Mouse (Mus musculus): ENCODE measurements around the gene Kmt2e.
A peak's percentile ranks its signal among the peaks of the same experiment; 100 is the strongest.
"Not testable (repeated sequence)": the region's sequence is repeated elsewhere in the genome, so short reads cannot be mapped to it uniquely, and the experiment has no call there.

The Kmt2e gene

GRCm38 (mm10) chr5:23499257-23499656 lies 65.0 kb downstream of the Kmt2e start:
- DNase-seq (ENCODE audit: low read depth, low spot score): no peak

- DNase-seq (ENCODE audit: low read depth, low spot score): no peak
Measured at GRCm38 (mm10) chr5:23500715-23501114, 66.5 kb downstream of the Kmt2e start.

DNA sequence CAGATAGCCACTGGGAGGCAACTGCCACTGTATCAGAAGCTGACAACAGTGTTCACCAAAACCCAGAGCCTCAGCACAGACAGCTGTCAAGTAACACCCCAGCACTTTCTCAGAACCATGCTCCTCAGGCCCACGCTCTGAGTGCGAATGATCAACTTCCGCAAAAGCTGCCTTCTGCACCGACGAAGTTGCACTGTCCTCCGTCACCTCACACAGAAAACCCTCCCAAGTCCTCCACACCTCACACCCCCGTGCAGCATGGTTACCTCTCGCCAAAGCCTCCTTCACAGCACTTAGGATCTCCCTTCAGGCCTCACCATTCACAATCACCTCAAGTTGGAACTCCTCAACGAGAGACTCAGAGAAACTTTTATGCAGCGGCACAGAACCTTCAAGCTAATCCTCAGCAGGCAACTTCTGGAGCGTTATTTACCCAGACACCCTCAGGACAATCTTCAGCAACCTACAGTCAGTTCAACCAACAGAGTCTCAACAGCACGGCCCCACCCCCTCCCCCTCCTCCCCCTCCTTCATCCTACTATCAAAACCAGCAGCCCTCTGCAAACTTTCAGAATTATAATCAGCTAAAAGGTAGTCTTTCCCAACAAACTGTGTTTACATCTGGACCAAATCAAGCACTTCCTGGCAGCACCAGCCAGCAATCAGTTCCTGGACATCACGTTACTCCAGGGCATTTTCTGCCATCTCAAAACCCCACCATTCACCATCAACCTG lies 67.5 kb downstream of the Kmt2e start:
- DNase-seq (ENCODE audit: low read depth, low spot score): peak; percentile 68

- no peak for DNase-seq (ENCODE audit: low read depth, low spot score)
Measured at GRCm38 (mm10) chr5:23502317-23502937, 68.2 kb downstream of the Kmt2e start.

GRCm38 (mm10) chr5:23505578-23505977 lies 71.3 kb downstream of the Kmt2e start:
- no peak for DNase-seq (ENCODE audit: low read depth, low spot score)

GRCm38 (mm10) chr5:23507210-23507609 lies 73.0 kb downstream of the Kmt2e start:
- no peak for DNase-seq (ENCODE audit: low read depth, low spot score)

- DNase-seq (ENCODE audit: low read depth, low spot score): no peak
Measured at GRCm38 (mm10) chr5:23508630-23509029, 74.4 kb downstream of the Kmt2e start.

GRCm38 (mm10) chr5:23511456-23511855 lies 77.2 kb downstream of the Kmt2e start:
- no peak for DNase-seq (ENCODE audit: low read depth, low spot score)

- no peak for DNase-seq (ENCODE audit: low read depth, low spot score)
Measured at GRCm38 (mm10) chr5:23512556-23512955, 78.3 kb downstream of the Kmt2e start.

DNA sequence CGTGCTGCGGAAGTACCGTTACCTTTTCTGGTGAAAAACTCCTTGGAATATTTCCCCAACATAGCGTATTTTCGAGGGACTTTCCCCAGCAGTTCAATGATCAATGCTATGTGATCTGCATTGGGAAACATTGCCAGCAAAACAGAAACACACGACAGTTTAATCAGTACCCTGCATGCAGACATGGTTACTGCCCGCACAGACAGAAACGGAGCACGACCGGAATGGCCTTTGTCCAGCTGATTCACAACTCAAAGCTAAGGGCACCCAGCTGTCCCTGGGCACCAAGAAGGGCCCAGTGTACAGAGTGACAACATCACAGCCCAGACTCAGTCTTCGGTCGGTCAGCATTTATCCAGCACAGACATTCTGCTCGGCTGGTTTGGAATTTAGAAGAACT lies 79.2 kb downstream of the Kmt2e start:
- DNase-seq (ENCODE audit: low read depth, low spot score): no peak

GRCm38 (mm10) chr5:23515038-23515437 lies 80.8 kb downstream of the Kmt2e start:
- DNase-seq (ENCODE audit: low read depth, low spot score): no peak

DNA sequence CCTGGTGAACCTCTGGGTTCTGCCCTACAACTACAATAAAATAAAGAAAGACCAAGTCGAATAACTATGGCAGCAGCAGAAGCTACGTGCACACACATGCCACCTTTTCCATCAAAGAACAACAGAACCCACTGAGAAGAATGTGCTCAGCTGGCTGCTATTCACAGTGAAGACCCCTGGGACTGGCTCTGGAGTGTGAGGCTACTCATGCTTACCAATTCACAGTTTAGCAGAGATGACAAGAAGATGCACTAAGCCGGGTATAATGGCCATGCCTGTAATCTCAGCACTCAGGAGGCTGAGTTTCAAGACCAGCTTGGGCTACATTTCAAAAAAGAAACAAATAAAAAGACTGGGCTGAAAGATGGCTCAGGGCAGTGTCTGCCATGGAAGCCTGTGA lies 82.7 kb downstream of the Kmt2e start:
- no peak for DNase-seq (ENCODE audit: low read depth, low spot score)

- DNase-seq (ENCODE audit: low read depth, low spot score): peak; percentile 91
Measured at GRCm38 (mm10) chr5:23517839-23518238, 83.6 kb downstream of the Kmt2e start.

GRCm38 (mm10) chr5:23518673-23519072 lies 84.4 kb downstream of the Kmt2e start:
- no peak for DNase-seq (ENCODE audit: low read depth, low spot score)

- DNase-seq (ENCODE audit: low read depth, low spot score): no peak
Measured at GRCm38 (mm10) chr5:23519679-23520078, 85.4 kb downstream of the Kmt2e start.

- DNase-seq (ENCODE audit: low read depth, low spot score): no peak
Measured at GRCm38 (mm10) chr5:23521645-23522044, 87.4 kb downstream of the Kmt2e start.

GRCm38 (mm10) chr5:23523936-23524335 lies 89.7 kb downstream of the Kmt2e start:
- no peak for DNase-seq (ENCODE audit: low read depth, low spot score)

GRCm38 (mm10) chr5:23524621-23525020 lies 90.4 kb downstream of the Kmt2e start:
- DNase-seq (ENCODE audit: low read depth, low spot score): no peak

- DNase-seq (ENCODE audit: low read depth, low spot score): no peak
Measured at GRCm38 (mm10) chr5:23531100-23531499, 96.9 kb downstream of the Kmt2e start.

DNA sequence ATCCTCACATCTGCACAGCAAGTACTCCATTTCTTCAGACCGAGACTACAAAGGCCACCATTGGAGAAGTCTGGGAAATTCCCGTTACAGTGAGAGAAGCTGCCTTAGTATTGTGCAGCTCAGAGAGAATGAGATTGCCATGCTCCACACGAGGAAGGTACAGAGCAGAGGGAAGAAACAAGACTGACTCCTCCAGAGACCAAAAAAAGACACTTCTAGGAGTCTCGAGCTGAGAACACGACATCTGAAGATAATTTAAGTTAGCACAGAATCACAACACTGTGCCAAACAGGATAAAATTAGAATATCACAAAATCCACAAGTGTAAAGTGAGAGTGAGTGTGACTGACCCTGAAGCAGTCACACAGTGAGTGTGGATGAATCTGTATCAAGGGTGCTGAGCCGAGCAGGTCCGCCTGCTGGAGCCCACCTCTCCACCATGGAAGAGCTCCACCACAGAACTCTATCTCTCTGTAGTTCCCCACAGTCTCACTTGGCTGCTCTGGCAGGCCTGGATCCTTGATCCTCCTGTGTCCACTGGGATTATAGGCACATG lies 97.4 kb downstream of the Kmt2e start:
- peak; percentile 82 for DNase-seq (ENCODE audit: low read depth, low spot score)

DNA sequence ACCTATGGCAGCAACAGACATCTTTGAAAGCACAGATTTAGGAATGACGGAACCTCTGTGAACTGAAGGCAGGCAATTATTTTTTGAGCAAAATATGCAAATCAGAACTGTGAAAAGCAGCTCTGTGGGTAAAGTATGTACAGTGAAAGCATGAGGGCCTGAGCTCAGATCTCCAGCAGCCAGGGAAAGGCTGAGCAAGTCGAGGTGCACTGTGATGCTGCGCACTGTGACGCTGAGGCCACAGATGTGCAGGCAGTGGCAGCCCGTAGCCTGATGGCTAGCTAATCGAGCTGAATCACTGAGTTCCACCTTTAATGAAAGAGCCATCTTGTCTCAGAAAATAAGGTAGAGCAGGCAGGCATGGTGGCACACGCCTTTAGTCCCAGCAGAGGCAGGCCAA lies 101.5 kb downstream of the Kmt2e start:
- DNase-seq (ENCODE audit: low read depth, low spot score): no peak

DNA sequence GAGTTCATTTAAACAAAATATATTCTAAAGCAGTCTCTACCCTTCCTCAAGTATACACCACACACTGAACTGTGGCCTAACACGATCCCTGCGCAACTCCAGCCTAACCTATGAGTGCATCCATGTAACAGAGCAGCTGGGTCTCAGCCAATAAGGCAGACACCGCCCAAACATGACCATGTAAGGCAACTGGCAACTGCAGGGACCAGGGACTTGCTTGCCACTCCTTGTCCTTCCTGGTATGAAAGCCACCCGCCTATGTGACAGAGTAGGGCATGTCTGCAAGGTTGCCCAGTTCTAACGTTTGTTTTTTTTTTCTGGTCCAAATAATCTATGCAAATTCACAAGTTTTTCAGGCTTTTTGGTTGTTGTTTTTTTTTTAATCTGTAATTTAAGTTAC lies 117.4 kb downstream of the Kmt2e start:
- no peak for DNase-seq (ENCODE audit: low read depth, low spot score)

GRCm38 (mm10) chr5:23553338-23553737 lies 119.1 kb downstream of the Kmt2e start:
- DNase-seq (ENCODE audit: low read depth, low spot score): not testable (repeated sequence)
